Mouse (Mus musculus): ENCODE measurements around the gene Pdcd1. TPM values are rescaled to one million over a fixed set of nuclear protein-coding genes. Genes with fewer than 3 reads are reported as not detected.

Gene Pdcd1
- 86.7 TPM for polyA plus RNA-seq (2017; shearing (Covaris generic))

GRCm38 (mm10) chr1:94052373-94052772 is at the start of gene Pdcd1:
Pdcd1 (minus strand) TSS chr1:94052553.

GRCm38 (mm10) chr1:94020151-94020550 is 32.2 kb downstream of the Pdcd1 start, which contains the start of gene Neu4:
Neu4 (plus strand) TSS chr1:94020451.

GRCm38 (mm10) chr1:93990209-93990608 is 62.1 kb downstream of the Pdcd1 start, which contains the start of gene Gal3st2c:
Gal3st2c (plus strand) TSS chr1:93990509.

Other genes starting within 250 kb of the Pdcd1 start
- 27.8 TPM for gene Ing5, start 248.6 kb downstream of the Pdcd1 start, polyA plus RNA-seq (2017; shearing (Covaris generic))
- gene D2hgdh, start 227.6 kb downstream of the Pdcd1 start, polyA plus RNA-seq (2017; shearing (Covaris generic)), result 35.1 TPM
- not detected for gene Gal3st2, start 191.2 kb downstream of the Pdcd1 start, polyA plus RNA-seq (2017; shearing (Covaris generic))
- not detected for gene Gal3st2b, start 134.2 kb downstream of the Pdcd1 start, polyA plus RNA-seq (2017; shearing (Covaris generic))
- 0.10 TPM for gene Gal3st2c, start 62.0 kb downstream of the Pdcd1 start, polyA plus RNA-seq (2017; shearing (Covaris generic))
- not detected for gene Neu4, start 32.1 kb downstream of the Pdcd1 start, polyA plus RNA-seq (2017; shearing (Covaris generic))